Mouse (Mus musculus): ENCODE data around the gene Ehd3. TPM values are rescaled to one million over a fixed set of nuclear protein-coding genes. Genes with fewer than 3 reads are reported as not detected.

Ehd3 gene
- not detected in 2 replicates for polyA plus RNA-seq (2012)

DNA sequence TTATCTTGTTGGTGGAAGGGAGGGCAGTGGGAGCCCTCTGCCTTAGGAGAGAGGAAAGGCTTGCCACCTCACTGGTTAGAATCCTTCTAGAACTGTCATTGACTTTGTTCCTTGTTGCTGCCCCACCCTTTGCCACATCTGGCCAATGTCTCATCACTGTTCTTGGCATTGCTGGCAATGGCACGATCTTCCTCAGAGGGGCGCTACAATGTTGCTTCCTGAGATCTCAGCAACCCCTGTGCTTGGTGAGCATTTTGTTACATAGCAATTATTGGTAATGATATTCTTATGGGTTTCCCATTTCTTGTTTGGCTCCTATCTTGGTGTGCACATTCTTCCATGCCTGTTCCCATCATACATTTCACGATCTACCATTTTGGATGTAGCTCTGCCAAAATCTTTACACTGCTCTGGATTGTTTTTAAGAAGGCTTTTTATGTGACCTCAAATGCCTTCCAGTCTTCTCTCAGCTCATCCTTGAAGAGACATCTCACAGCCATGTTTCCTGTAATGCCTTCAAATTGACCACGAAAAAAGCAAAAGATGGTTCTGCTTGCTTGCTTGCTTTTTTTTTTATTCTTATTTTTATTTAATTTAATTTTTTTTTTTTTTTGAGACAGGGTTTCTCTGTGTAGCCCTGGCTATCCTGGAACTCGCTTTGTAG, at the start of gene Ehd3:
Ehd3 (plus strand) TSS at position 614 of the 664 bp plus-strand sequence.
- TF ChIP-seq GATA1 (IDR thresholded peaks at IDR 0.05; ENCODE audit: low read length): no peak

- TF ChIP-seq GATA1 (IDR thresholded peaks at IDR 0.05; ENCODE audit: low read length): no peak
These were observed 33.0 kb upstream of the Ehd3 start for GRCm38 (mm10) chr17:73770964-73771363.

DNA sequence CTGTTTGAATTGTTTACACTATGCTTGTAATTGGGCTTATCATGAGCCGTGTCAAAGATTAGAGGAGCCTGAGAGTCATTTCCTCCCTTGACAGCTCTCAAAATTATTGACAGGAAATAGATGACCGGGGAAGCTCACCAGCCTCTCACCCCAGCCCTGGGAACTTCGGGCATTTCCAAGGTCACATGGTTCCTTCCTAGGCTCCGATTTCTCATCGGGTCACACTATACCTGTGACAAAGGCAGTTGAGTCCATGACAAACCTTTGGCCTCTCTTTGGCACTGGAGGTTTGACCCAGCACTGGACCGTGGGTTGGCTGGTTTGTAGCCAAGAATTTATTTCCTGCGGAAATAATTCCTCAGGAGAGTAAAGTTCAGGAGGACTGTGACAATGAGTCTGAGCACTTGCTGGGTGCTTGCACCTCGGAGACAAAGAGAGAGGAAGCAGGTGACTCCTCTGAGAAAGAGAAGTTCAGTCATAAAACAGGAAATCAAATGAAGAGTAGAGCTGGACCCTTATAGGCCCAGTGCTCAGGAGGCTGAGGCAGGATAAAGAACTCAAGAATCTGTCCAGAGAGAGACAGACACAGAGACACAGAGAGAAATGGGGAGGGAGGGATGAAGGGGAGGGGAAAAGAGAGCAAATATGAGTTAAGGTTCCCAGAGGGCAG, 17.2 kb upstream of the Ehd3 start:
- TF ChIP-seq GATA1 (IDR thresholded peaks at IDR 0.05; ENCODE audit: low read length): no peak

GRCm38 (mm10) chr17:73790284-73791020, 13.5 kb upstream of the Ehd3 start:
- no peak for TF ChIP-seq GATA1 (IDR thresholded peaks at IDR 0.05; ENCODE audit: low read length)

GRCm38 (mm10) chr17:73796789-73797188, 7.1 kb upstream of the Ehd3 start:
- no peak for TF ChIP-seq GATA1 (IDR thresholded peaks at IDR 0.05; ENCODE audit: low read length)

- TF ChIP-seq GATA1 (IDR thresholded peaks at IDR 0.05; ENCODE audit: low read length): no peak
These were observed 6.2 kb upstream of the Ehd3 start for GRCm38 (mm10) chr17:73797706-73798105.

- TF ChIP-seq GATA1 (IDR thresholded peaks at IDR 0.05; ENCODE audit: low read length): no peak
These were observed 798 bp downstream of the Ehd3 start for GRCm38 (mm10) chr17:73804592-73805271.

- no peak for TF ChIP-seq GATA1 (IDR thresholded peaks at IDR 0.05; ENCODE audit: low read length)
These were observed 2.4 kb downstream of the Ehd3 start for GRCm38 (mm10) chr17:73806331-73806730.

GRCm38 (mm10) chr17:73807211-73807610, 3.3 kb downstream of the Ehd3 start:
- TF ChIP-seq GATA1 (IDR thresholded peaks at IDR 0.05; ENCODE audit: low read length): no peak

DNA sequence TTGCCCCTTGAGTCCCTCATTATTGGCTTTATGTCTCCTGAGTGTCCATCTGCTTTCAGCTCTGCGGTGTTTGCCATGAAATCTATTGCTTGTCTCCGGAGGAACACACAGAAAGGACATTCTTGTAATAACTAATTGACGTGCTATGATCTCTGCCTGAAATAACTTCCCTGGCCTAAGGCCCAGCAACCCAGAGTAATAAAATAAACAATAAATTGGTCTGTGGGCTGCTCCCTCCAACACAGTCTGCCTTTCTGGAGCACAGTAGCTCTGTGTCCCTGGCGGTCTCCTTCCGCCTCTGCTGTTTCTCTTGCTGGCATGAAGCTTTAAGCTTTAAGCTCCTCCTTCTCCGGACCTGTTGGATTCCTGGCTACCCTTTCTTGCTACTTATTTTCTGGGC, 4.5 kb downstream of the Ehd3 start:
- no peak for TF ChIP-seq GATA1 (IDR thresholded peaks at IDR 0.05; ENCODE audit: low read length)

DNA sequence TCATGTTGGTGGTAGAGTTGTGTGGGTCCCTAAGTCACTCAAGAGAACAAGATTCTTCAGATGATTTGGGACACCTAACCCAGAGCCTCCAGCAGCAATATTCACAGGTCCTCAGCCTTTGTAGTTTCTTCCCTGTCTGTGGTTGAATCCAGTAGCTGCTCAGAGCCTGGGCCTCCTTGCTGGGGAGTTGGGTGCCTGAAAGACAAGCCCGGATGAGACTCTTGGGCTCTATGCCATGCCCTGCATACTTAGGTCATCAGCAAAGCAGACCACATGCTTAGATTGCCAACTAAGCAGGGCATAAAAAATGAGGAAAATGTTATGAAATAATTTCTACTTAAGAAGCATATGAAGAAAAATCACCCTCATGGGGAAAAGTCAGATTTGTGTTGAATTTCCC, 6.9 kb downstream of the Ehd3 start:
- TF ChIP-seq GATA1 (IDR thresholded peaks at IDR 0.05; ENCODE audit: low read length): no peak

GRCm38 (mm10) chr17:73811566-73811965, 7.6 kb downstream of the Ehd3 start:
- no peak for TF ChIP-seq GATA1 (IDR thresholded peaks at IDR 0.05; ENCODE audit: low read length)

- TF ChIP-seq GATA1 (IDR thresholded peaks at IDR 0.05; ENCODE audit: low read length): no peak
These were observed 9.2 kb downstream of the Ehd3 start for GRCm38 (mm10) chr17:73813031-73813660.

GRCm38 (mm10) chr17:73814500-73815190, 10.7 kb downstream of the Ehd3 start:
- no peak for TF ChIP-seq GATA1 (IDR thresholded peaks at IDR 0.05; ENCODE audit: low read length)

Data from G1E-ER4 (cell line).